Mouse (Mus musculus): Measurements from ENCODE around the gene Nr0b1. TPM values are rescaled to one million over a fixed set of nuclear protein-coding genes. Genes with fewer than 3 reads are reported as not detected.

Gene Nr0b1
- not detected in 2 replicates for polyA plus RNA-seq (2012; ENCODE audit: low replicate concordance)

DNA sequence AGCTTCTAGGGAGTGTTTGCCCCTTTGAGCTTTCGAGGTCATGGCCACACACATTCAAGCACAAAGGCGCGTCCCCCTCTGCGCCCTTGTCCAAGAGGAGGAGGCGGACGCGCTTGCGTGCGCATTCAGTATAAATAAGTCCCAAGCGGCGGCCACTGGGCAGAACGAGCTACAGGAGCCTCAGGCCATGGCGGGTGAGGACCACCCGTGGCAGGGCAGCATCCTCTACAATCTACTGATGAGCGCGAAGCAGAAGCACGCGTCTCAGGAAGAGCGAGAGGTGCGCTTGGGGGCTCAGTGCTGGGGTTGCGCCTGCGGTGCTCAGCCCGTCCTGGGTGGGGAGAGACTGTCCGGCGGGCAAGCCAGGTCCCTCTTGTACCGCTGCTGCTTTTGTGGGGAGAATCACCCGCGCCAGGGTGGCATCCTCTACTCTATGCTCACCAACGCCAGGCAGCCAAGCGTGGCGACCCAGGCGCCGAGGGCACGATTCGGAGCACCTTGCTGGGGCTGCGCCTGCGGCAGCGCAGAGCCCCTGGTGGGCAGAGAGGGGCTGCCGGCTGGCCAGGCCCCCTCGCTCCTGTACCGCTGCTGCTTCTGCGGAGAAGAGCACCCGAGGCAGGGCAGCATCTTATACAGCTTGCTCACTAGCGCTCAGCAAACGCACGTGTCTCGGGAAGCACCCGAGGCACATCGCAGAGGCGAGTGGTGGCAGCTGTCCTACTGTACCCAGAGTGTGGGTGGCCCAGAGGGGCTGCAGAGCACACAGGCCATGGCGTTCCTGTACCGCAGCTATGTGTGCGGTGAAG is at the start of gene Nr0b1:
Gene Nr0b1 (plus strand): TSS at position 151 of the 806 bp plus-strand sequence.

Other genes with a start within 250 kb of the Nr0b1 start
- gene Samt3, start 147.6 kb upstream of the Nr0b1 start, polyA plus RNA-seq (2012; ENCODE audit: low replicate concordance), result not detected in 2 replicates
- not detected in 2 replicates for gene Mageb4, start 113.3 kb downstream of the Nr0b1 start, polyA plus RNA-seq (2012; ENCODE audit: low replicate concordance)

Data from hematopoietic multipotent progenitor cell, adult 10-12 weeks (in vitro differentiated cells).